Mouse (Mus musculus) kidney, postnatal 0 days (tissue): ENCODE results near the gene Pcdh15. TPM values are rescaled to one million over a fixed set of nuclear protein-coding genes. Genes with fewer than 3 reads are reported as not detected.

Experiments used
- ATAC-seq: fragments of 200-750 bp; cut with Nextera tagmentation; replicated peaks from 2 replicates; pipeline ENCODE4 v1.8.0; 2017; ENCODE audit warnings: low read depth, moderate number of reproducible peaks, moderate TSS enrichment, moderate library complexity; ENCODE audit not compliant: low FRiP score
- DNase-seq: peaks from one replicate; pipeline ENCODE4 v3.0.0-alpha.2; 2016; ENCODE audit warnings: low spot score
- H3K27ac ChIP-seq: fragments of 300-500 bp; sonication (generic); 2 replicates; pipeline ENCODE4 v1.5.1; 2014; ENCODE audit warnings: mild to moderate bottlenecking
- H3K27me3 ChIP-seq: fragments of 300-500 bp; sonication (generic); 2 replicates; pipeline ENCODE4 v1.6.1; 2014; ENCODE audit warnings: low read length, mixed read lengths; ENCODE audit not compliant: insufficient read depth
- H3K36me3 ChIP-seq: fragments of 300-500 bp; sonication (generic); 2 replicates; pipeline ENCODE4 v1.6.1; 2014; ENCODE audit warnings: low read length, mixed read lengths; ENCODE audit not compliant: insufficient read depth
- H3K4me1 ChIP-seq: fragments of 300-500 bp; sonication (generic); replicated peaks from 2 replicates; pipeline ENCODE4 v1.6.1; 2014; ENCODE audit warnings: antibody characterized with exemption, low read length, mixed read lengths; ENCODE audit not compliant: insufficient read depth
- H3K4me2 ChIP-seq: fragments of 300-500 bp; sonication (generic); 2 replicates; pipeline ENCODE4 v1.6.1; 2014; ENCODE audit warnings: mild to moderate bottlenecking, low read length, moderate library complexity, mixed read lengths
- H3K4me3 ChIP-seq: fragments of 300-500 bp; sonication (generic); replicated peaks from 2 replicates; pipeline ENCODE4 v1.5.1; 2014; ENCODE audit warnings: low read depth, low read length
- H3K9ac ChIP-seq: fragments of 300-500 bp; sonication (generic); 2 replicates; pipeline ENCODE4 v1.6.1; 2014; ENCODE audit warnings: low read depth, low read length
- H3K9me3 ChIP-seq: fragments of 300-500 bp; sonication (generic); replicated peaks from 2 replicates; pipeline ENCODE4 v1.6.1; 2016; ENCODE audit warnings: low read length, inconsistent platforms, mixed read lengths
- CTCF ChIP-seq: IDR thresholded peaks from 2 replicates; pipeline ENCODE4 v1.5.1; 2016; ENCODE audit warnings: antibody characterized with exemption, low read depth, mild to moderate bottlenecking, moderate library complexity
- WGBS: fragments of 180-500 bp; shearing (Covaris S2); extraction: QIAGEN DNeasy Blood & Tissue Kit; methylation state at CpG from one replicate; pipeline ENCODE4 v1.1.7; 2014; 5-methylcytosine and 5-hydroxymethylcytosine counted together
- polyA plus RNA-seq: library from polyadenylated mRNA; unstranded; fragments of >200 nt; fragmentation: Nextera tagmentation; extraction: Ambion mirVana; gene quantifications from 2 replicates; pipeline ENCODE4 v1.2.1, GENCODE M21; 2015

Pcdh15 gene
- polyA plus RNA-seq, 1 experiment from 2014 or later, result 0.33 TPM

DNA sequence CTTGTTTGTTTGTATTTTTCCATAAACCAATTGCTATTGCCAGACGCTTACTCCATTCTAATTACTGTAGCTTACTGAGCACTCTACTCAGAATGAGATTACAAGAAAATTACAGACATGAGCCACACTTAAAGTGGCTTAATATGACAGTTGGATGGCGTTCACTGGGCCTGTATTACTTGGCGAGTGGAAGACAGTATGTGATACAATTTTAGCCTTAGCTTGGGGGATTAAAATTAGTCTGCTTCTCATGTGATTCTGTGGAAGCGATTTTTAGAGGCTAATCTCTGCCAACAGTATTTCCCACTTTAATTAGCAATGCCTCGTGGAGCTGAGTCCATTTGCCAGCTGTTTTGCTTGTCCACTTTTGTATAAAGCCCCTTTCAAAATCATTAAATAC, 837.0 kb downstream of the Pcdh15 start:
- TF ChIP-seq CTCF, result no peak
- 82% methylated on average over 5 of the region's 5 CpGs for WGBS
- DNase-seq (no peak), ATAC-seq (no peak)
- Histone ChIP-seq H3K27ac (no peak overlapping the region), H3K9ac (no peak overlapping the region), H3K36me3 (no peaks in the 10 kb centered on the region), H3K27me3 (no peaks in the 10 kb centered on the region), H3K9me3 (no peaks in the 10 kb centered on the region), H3K4me2 (no peak overlapping the region), H3K4me1 (no peaks in the 10 kb centered on the region), H3K4me3 (no peak overlapping the region)

DNA sequence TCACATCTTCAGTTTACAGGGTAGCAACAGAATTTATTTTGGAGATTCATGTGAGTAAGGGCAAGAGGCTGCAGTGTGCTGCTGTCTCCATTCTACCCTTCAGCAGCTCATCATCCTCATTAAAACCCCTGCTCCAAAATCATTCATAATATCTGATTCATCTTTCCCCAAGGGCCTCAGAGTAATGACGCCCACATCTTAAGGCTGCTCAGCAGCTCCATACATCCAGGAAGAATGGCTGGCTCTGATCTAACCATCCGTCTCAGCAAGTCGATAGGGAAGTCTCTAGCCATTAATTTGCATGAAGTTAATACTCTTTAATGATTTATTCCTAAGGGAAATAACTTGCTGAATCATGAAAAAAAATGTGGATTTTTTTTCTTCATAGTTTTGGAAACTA, 839.8 kb downstream of the Pcdh15 start:
- H3K4me2 ChIP-seq, result no peak overlapping the region
- 56% methylated on average over 3 of the region's 3 CpGs for WGBS
- no peak for ATAC-seq

GRCm38 (mm10) chr10:73947799-73948198, 848.7 kb downstream of the Pcdh15 start:
- Histone ChIP-seq H3K4me1 (no peaks in the 10 kb centered on the region), H3K4me3 (no peak overlapping the region), H3K36me3 (no peaks in the 10 kb centered on the region), H3K4me2 (no peak overlapping the region), H3K27me3 (no peaks in the 10 kb centered on the region), H3K27ac (no peak overlapping the region), H3K9me3 (no peaks in the 10 kb centered on the region), H3K9ac (no peak overlapping the region)
- 54% methylated on average over 2 of the region's 2 CpGs for WGBS
- ATAC-seq (no peak), DNase-seq (no peak)
- no peak for TF ChIP-seq CTCF

More for the DNA sequence above, 839.8 kb downstream of the Pcdh15 start:
- no peaks in the 10 kb centered on the region for H3K27me3 ChIP-seq
- DNase-seq, result no peak
- no peaks in the 10 kb centered on the region for H3K4me1 ChIP-seq
- no peak overlapping the region for H3K27ac ChIP-seq
- H3K9me3 ChIP-seq, result no peaks in the 10 kb centered on the region
- no peak overlapping the region for H3K4me3 ChIP-seq
- no peaks in the 10 kb centered on the region for H3K36me3 ChIP-seq
- H3K9ac ChIP-seq, result no peak overlapping the region
- no peak for TF ChIP-seq CTCF

DNA sequence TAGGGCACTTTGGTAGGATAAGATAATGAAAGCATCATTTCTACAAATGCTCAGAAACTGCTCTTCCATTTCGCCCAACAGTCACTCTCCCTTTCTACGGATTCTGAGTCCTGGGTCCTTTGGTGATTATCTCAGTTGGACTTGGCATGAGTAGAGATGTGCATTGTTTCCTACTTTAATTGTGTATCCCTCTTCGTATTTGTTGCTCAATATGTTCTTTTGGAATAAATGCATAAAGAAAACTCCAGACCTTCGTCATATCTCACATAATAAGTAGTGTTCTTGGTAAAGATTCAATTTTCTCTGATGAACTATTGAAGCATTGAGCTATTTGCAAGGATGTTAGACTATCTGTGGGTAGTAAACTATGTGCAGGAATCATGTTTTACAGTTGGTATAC, 854.2 kb downstream of the Pcdh15 start:
- Histone ChIP-seq H3K9ac (no peak overlapping the region), H3K4me3 (no peak overlapping the region), H3K9me3 (no peaks in the 10 kb centered on the region), H3K27ac (no peak overlapping the region), H3K27me3 (no peaks in the 10 kb centered on the region), H3K4me2 (no peak overlapping the region), H3K36me3 (no peaks in the 10 kb centered on the region), H3K4me1 (no peaks in the 10 kb centered on the region)
- no peak for DNase-seq
- no peak for ATAC-seq
- no peak for TF ChIP-seq CTCF
- 86% methylated on average over 4 of the region's 4 CpGs for WGBS

DNA sequence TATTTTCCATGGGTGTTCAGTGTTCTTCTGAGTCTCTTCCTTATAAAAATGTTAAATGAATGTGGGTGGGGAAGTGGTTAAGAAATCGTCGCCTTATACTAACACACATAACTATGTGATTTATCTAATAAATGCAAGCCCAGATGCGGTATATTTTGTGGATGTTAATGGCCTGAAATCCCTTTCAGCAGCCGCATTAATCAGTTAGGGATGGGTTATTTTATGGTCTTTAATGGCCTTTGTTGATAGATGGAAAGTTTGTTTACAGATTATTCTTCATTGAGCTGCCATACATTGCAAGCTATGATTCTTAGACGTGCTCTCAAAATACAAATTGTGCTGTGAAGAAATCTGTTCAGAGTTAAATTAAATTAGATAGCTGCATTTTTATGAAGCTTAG, 884.9 kb downstream of the Pcdh15 start:
- Histone ChIP-seq H3K4me3 (no peak overlapping the region), H3K27me3 (no peaks in the 10 kb centered on the region), H3K9me3 (no peaks in the 10 kb centered on the region), H3K4me1 (no peaks in the 10 kb centered on the region), H3K9ac (no peak overlapping the region), H3K36me3 (no peaks in the 10 kb centered on the region), H3K4me2 (no peak overlapping the region), H3K27ac (no peak overlapping the region)
- no peak for ATAC-seq
- 55% methylated on average over 5 of the region's 5 CpGs for WGBS
- no peak for DNase-seq
- no peak for TF ChIP-seq CTCF

- Histone ChIP-seq H3K4me1 (no peaks in the 10 kb centered on the region), H3K27me3 (no peaks in the 10 kb centered on the region), H3K4me3 (no peak overlapping the region), H3K4me2 (no peak overlapping the region), H3K27ac (no peak overlapping the region), H3K9me3 (no peaks in the 10 kb centered on the region), H3K36me3 (no peaks in the 10 kb centered on the region), H3K9ac (no peak overlapping the region)
- WGBS, result 44% methylated on average over 1 of the region's 1 CpGs
- DNase-seq (no peak), ATAC-seq (no peak)
- no peak for TF ChIP-seq CTCF
These were observed 909.7 kb downstream of the Pcdh15 start for GRCm38 (mm10) chr10:74008836-74009235.

GRCm38 (mm10) chr10:74023091-74023490, 923.9 kb downstream of the Pcdh15 start:
- Histone ChIP-seq H3K27me3 (no peaks in the 10 kb centered on the region), H3K9me3 (no peaks in the 10 kb centered on the region)

More at GRCm38 (mm10) chr10:74023091-74023490, 923.9 kb downstream of the Pcdh15 start:
- DNase-seq, result no peak
- 98% methylated on average over 1 of the region's 1 CpGs for WGBS
- Histone ChIP-seq H3K9ac (no peak overlapping the region), H3K36me3 (no peaks in the 10 kb centered on the region), H3K4me1 (no peaks in the 10 kb centered on the region), H3K4me3 (no peak overlapping the region), H3K27ac (no peak overlapping the region), H3K4me2 (no peak overlapping the region)
- no peak for ATAC-seq
- no peak for TF ChIP-seq CTCF
